Mouse (Mus musculus): ENCODE results near the gene Cst8. TPM values are rescaled to one million over a fixed set of nuclear protein-coding genes. Genes with fewer than 3 reads are reported as not detected.
"Not testable (repeated sequence)": the region's sequence is repeated elsewhere in the genome, so short reads cannot be mapped to it uniquely, and the experiment has no call there.

Gene Cst8
- polyA plus RNA-seq (2012; rRNA removed), result 3.3 and 4.6 TPM in 2 replicates

GRCm38 (mm10) chr2:148798485-148798884, at the start of gene Cst8:
Gene Cst8, plus strand, starts transcription at chr2:148798785.
- peaks cover 4% of the 10 kb centered on the region for H3K4me1 ChIP-seq (ENCODE audit: control insufficient read depth, insufficient read depth, low read length)
- TF ChIP-seq POLR2A (IDR thresholded peaks at IDR 0.05; ENCODE audit: borderline replicate concordance, extremely low read depth, low read depth, low read length), result no peak
- TF ChIP-seq CTCF (IDR thresholded peaks at IDR 0.05; ENCODE audit: insufficient read depth, low read length), result no peak
- DNase-seq, result no peak
- 72% methylated on average over 1 of the region's 1 CpGs for WGBS
- no peak within 1 kb of the TSS for H3K4me3 ChIP-seq (replicated peaks; ENCODE audit: extremely low read depth, low read depth, low read length)

- WGBS, result 76% methylated on average over 1 of the region's 1 CpGs
- Histone ChIP-seq H3K4me3 (replicated peaks; ENCODE audit: extremely low read depth, low read depth, low read length) (no peak within 1 kb of the TSS), H3K4me1 (ENCODE audit: control insufficient read depth, insufficient read depth, low read length) (no peaks in the 10 kb centered on the region)
- no peak for DNase-seq
- no peak for TF ChIP-seq POLR2A (IDR thresholded peaks at IDR 0.05; ENCODE audit: borderline replicate concordance, extremely low read depth, low read depth, low read length)
- TF ChIP-seq CTCF (IDR thresholded peaks at IDR 0.05; ENCODE audit: insufficient read depth, low read length), result no peak
These were observed 48.5 kb upstream of the Cst8 start, which contains the start of gene Cstl1 for GRCm38 (mm10) chr2:148750058-148750457. Gene Cstl1, plus strand, starts transcription at chr2:148750358.

DNA sequence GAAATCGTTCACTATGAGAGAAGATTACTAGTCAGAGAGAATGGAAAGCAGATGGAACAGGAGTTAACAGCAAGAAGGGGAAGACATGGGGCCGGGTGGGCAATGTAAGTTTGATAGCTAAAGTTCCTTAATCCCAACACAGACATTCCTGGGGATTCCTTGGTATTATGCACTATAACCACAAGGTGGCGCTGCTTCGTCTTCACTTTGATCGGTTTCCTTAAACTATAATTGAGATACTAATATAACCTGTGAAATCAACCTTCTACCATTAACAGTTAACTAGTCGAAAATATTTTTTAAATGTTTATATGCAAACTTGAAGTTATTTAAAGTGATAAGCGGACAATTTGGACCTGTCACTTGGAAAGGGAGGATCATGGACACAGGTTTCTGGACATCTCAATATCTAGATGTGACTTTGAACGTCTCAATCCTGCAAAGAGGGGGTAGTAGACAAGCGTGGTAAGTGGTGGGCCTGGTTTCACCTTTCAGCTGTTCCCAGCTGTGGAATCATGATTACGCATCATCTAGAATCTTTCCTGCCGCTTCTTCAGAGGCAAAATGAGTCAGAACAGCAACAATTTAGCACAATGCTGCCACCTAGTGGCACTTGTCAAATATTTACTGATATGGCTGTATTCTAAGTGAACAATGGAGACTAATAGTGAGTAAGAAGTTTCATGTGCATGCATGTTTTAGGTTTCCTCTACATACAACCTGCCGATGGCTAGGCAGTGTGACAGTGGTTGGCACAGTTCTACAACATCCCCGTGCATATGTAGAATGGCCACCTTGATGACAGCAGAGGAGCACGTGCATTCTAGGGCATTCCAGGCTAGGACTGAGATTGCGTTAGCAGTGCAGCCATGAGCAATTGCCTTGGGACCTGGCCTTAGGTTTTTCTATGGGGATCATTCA, 46.4 kb upstream of the Cst8 start:
- 14% methylated on average over 15 of the region's 15 CpGs for WGBS
- TF ChIP-seq POLR2A (IDR thresholded peaks at IDR 0.05; ENCODE audit: borderline replicate concordance, extremely low read depth, low read depth, low read length) (no peak), CTCF (IDR thresholded peaks at IDR 0.05; ENCODE audit: insufficient read depth, low read length) (peak; percentile 2; the same call in 1 of the 2 replicates)
- Histone ChIP-seq H3K4me3 (replicated peaks; ENCODE audit: extremely low read depth, low read depth, low read length) (peak overlapping the region; percentile 34), H3K4me1 (ENCODE audit: control insufficient read depth, insufficient read depth, low read length) (no peaks in the 10 kb centered on the region)
- peak; percentile 59 for DNase-seq

DNA sequence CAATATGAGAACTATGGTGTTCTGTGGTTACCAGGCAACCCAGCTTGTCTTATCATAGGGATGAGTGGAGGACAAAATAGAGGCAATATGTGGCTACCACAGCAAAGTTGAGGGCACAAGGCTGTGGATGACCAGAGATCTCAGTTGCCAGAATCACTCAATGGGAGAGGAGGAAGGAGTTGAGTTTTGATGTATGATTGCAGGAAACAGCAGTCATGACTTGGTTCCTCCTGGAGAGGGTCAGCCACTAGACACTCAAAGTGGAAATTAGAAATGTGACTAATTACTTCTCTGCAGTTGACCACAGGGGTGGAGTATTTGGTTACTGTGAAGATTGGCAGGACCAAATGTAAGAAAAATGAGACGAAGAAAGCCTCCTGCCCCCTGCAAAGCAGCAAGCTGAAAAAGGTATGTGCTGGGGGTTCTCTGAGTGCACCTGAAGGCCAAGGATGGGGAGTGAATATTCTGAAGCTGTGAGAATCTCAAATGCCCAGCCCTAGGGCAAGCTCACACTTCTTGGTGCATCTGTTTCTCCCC, 44.2 kb upstream of the Cst8 start:
- no peak overlapping the region for H3K4me3 ChIP-seq (replicated peaks; ENCODE audit: extremely low read depth, low read depth, low read length)
- DNase-seq, result no peak
- 39% methylated on average over 1 of the region's 1 CpGs for WGBS
- TF ChIP-seq CTCF (IDR thresholded peaks at IDR 0.05; ENCODE audit: insufficient read depth, low read length) (no peak), POLR2A (IDR thresholded peaks at IDR 0.05; ENCODE audit: borderline replicate concordance, extremely low read depth, low read depth, low read length) (no peak)
- H3K4me1 ChIP-seq (ENCODE audit: control insufficient read depth, insufficient read depth, low read length), result no peaks in the 10 kb centered on the region

- DNase-seq, result peak; percentile 45
- WGBS, result 96% methylated on average over 1 of the region's 1 CpGs
- H3K4me3 ChIP-seq (replicated peaks; ENCODE audit: extremely low read depth, low read depth, low read length), result no peak overlapping the region
- H3K4me1 ChIP-seq (ENCODE audit: control insufficient read depth, insufficient read depth, low read length), result no peaks in the 10 kb centered on the region
- TF ChIP-seq CTCF (IDR thresholded peaks at IDR 0.05; ENCODE audit: insufficient read depth, low read length), result no peak
- TF ChIP-seq POLR2A (IDR thresholded peaks at IDR 0.05; ENCODE audit: borderline replicate concordance, extremely low read depth, low read depth, low read length), result no peak
These were observed 34.8 kb upstream of the Cst8 start for GRCm38 (mm10) chr2:148763648-148764388.

DNA sequence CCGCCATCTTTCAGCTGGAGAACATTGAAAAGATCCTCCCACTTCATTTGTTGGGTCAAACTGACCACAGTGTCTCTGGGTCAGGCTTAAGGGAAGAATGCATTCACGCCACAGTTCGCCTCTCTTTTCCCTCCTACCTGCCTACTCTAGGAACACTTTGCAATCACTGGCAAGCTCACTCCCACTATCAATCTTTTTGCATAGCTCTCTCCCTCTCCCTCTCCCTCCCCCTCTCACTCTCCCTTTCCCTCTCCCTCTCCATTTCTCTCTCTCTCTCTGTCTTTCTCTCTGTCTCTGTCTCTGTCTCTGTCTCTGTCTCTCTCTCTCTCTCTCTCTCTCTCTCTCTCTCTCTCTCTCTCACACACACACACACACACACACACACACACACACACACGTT, 27.2 kb upstream of the Cst8 start, which contains the start of gene Cst11:
Gene Cst11 (minus strand): TSS at position 101 of the 400 bp plus-strand sequence.
- not testable (repeated sequence) for H3K4me3 ChIP-seq (replicated peaks; ENCODE audit: extremely low read depth, low read depth, low read length); DNase-seq; H3K4me1 ChIP-seq (ENCODE audit: control insufficient read depth, insufficient read depth, low read length)
- WGBS, result 84% methylated on average over 4 of the region's 4 CpGs

DNA sequence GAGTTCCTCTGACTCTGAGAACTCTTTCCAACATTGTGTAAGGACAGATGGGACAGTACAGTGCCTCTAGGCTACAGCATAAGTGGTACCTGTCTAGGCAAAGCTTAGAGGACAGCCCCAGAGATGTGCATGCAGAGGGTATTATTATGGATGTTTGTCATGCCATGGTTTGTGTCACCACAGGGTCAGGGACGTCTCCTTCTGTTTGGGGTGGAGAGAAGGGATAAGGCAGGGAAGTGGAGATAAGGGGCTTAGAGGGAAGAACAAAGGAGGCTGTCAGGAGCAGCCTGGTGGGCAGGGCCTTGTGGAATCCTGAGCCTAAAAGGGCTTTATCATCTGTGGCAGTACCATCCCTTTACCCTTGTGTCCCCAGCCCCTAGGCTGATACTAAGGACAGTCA, 16.9 kb upstream of the Cst8 start, which contains the start of gene 8030411F24Rik:
Gene 8030411F24Rik (plus strand): TSS at position 301 of the 400 bp plus-strand sequence.
- DNase-seq, result no peak
- H3K4me1 ChIP-seq (ENCODE audit: control insufficient read depth, insufficient read depth, low read length), result no peaks in the 10 kb centered on the region
- TF ChIP-seq POLR2A (IDR thresholded peaks at IDR 0.05; ENCODE audit: borderline replicate concordance, extremely low read depth, low read depth, low read length) (no peak), CTCF (IDR thresholded peaks at IDR 0.05; ENCODE audit: insufficient read depth, low read length) (no peak)
- WGBS, result 17% methylated on average over 1 of the region's 1 CpGs
- no peak within 1 kb of the TSS for H3K4me3 ChIP-seq (replicated peaks; ENCODE audit: extremely low read depth, low read depth, low read length)

- WGBS, result 91% methylated on average over 6 of the region's 6 CpGs
- Histone ChIP-seq H3K4me3 (replicated peaks; ENCODE audit: extremely low read depth, low read depth, low read length) (no peak within 1 kb of the TSS), H3K4me1 (ENCODE audit: control insufficient read depth, insufficient read depth, low read length) (no peaks in the 10 kb centered on the region)
- DNase-seq, result no peak
- TF ChIP-seq POLR2A (IDR thresholded peaks at IDR 0.05; ENCODE audit: borderline replicate concordance, extremely low read depth, low read depth, low read length) (no peak), CTCF (IDR thresholded peaks at IDR 0.05; ENCODE audit: insufficient read depth, low read length) (no peak)
These were observed 9.4 kb upstream of the Cst8 start, which contains the start of gene Cst12 for GRCm38 (mm10) chr2:148789142-148789541. Gene Cst12, plus strand, starts transcription at chr2:148789361.

DNA sequence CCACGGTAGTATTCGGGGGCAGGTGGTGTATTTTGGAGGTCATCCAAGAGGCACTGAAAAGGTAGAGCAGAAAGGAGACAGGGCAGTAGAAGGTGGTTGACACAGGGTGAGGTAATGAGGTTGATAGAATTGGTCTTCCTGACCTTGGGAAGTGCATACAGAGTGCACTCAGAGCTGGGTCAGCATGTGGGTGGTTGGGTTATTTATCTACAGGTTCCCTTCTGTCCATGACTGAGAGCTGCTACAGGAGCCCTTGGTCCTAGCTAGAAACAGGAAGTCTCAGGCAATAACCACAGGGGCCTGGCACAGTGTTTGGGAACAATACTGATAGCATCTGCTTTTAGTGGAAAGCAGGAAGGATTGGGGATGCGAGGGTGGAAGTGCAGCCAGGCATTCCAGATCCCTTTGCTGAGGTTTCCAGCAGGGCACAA, 2.9 kb downstream of the Cst8 start:
- Histone ChIP-seq H3K4me1 (ENCODE audit: control insufficient read depth, insufficient read depth, low read length) (peaks cover 4% of the 10 kb centered on the region), H3K4me3 (replicated peaks; ENCODE audit: extremely low read depth, low read depth, low read length) (no peak overlapping the region)
- no peak for DNase-seq
- WGBS, result 29% methylated on average over 3 of the region's 3 CpGs
- TF ChIP-seq CTCF (IDR thresholded peaks at IDR 0.05; ENCODE audit: insufficient read depth, low read length) (no peak), POLR2A (IDR thresholded peaks at IDR 0.05; ENCODE audit: borderline replicate concordance, extremely low read depth, low read depth, low read length) (no peak)
